Comparison of ENCODE assay signal across 11 mouse cellular contexts in genomic region chr13:113596821-113597541, GRCm38 (mm10). TPM values are rescaled to one million over a fixed set of nuclear protein-coding genes. Genes with fewer than 3 reads are reported as not detected.
DNase-seq lines count a peak whose midpoint lies in the region; ATAC-seq and TF ChIP-seq lines count a peak whose summit lies in the region.
"Had no signal": no experiment of that assay in that cellular context is flagged by ENCODE, and none has a peak within 500 bp of the region (broad histone marks: within the 10 kb centered on the region; RNA-seq: fewer than 3 reads in every experiment).

No protein-coding gene starts in this region.

- H3K4me1 ChIP-seq in liver, embryonic 16.5 days (ENCODE audit: control insufficient read depth, low read depth, low read length) = peaks cover 16% of the 10 kb centered on the region
- peaks cover 40% of the 10 kb centered on the region for H3K4me1 ChIP-seq in limb, embryonic 14.5 days (ENCODE audit: control insufficient read depth, insufficient read depth, low read length)

- no peaks in the 10 kb centered on the region for H3K27me3 ChIP-seq in liver, embryonic 16.5 days (ENCODE audit: control insufficient read depth, insufficient read depth, low read depth, low read length)
- no peaks in the 10 kb centered on the region for H3K27me3 ChIP-seq in limb, embryonic 14.5 days (ENCODE audit: control insufficient read depth, insufficient read depth, low read length)
- H3K27me3 ChIP-seq: Patski had no signal

- no peak overlapping the region for H3K4me2 ChIP-seq in liver, embryonic 16.5 days (ENCODE audit: low read depth, low read length)
- no peak overlapping the region for H3K4me2 ChIP-seq in limb, embryonic 14.5 days (replicated peaks; ENCODE audit: low read depth, low read length, severe bottlenecking)

- TF ChIP-seq POLR2A in limb, embryonic 14.5 days (IDR thresholded peaks at IDR 0.05; ENCODE audit: borderline replicate concordance, extremely low read depth, insufficient read depth, insufficient read length) = no peak

- TF ChIP-seq CTCF in gastrocnemius, adult 2 months (IDR thresholded peaks at IDR 0.05) = no peak

- H3K9me3 ChIP-seq in liver, embryonic 16.5 days (replicated peaks; ENCODE audit: control insufficient read depth, low read length) = no peaks in the 10 kb centered on the region
- no peaks in the 10 kb centered on the region for H3K9me3 ChIP-seq in limb, embryonic 14.5 days (ENCODE audit: control insufficient read depth, low read length)

- no peak overlapping the region for H3K4me3 ChIP-seq in gastrocnemius, adult 2 months
- H3K4me3 ChIP-seq in liver, embryonic 16.5 days (ENCODE audit: low read depth, low read length) = no peak overlapping the region
- H3K4me3 ChIP-seq in limb, embryonic 14.5 days (replicated peaks; ENCODE audit: low read length) = no peak overlapping the region

- H3K27ac ChIP-seq in gastrocnemius, adult 2 months = peak overlapping the region; percentile 57
- no peak overlapping the region for H3K27ac ChIP-seq in liver, embryonic 16.5 days (ENCODE audit: low read length)
- H3K27ac ChIP-seq in limb, embryonic 14.5 days (replicated peaks; ENCODE audit: low read depth, low read length) = peak overlapping the region; percentile 67

- no peak overlapping the region for H3K9ac ChIP-seq in liver, embryonic 16.5 days (ENCODE audit: low read depth, low read length)
- H3K9ac ChIP-seq in limb, embryonic 14.5 days (ENCODE audit: low read depth, low read length, severe bottlenecking) = no peak overlapping the region

- ATAC-seq in liver, embryonic 16.5 days (ENCODE audit: low read depth) = peak; percentile 11; the same call in 1 of the 2 replicates
- no peak for ATAC-seq in limb, embryonic 14.5 days (ENCODE audit: low FRiP score, low read depth)
- ATAC-seq: Patski had no signal

- H3K36me3 ChIP-seq in liver, embryonic 16.5 days (ENCODE audit: control insufficient read depth, insufficient read depth) = 0 out of 2 replicates have a peak, but pooled peaks cover 2% of the 10 kb centered on the region
- H3K36me3 ChIP-seq in limb, embryonic 14.5 days (ENCODE audit: control insufficient read depth, insufficient read depth, low read length) = peaks cover 22% of the 10 kb centered on the region

- no peak for DNase-seq in gastrocnemius, adult 2 months
- no peak for DNase-seq in gastrocnemius, postnatal 36 days
- no peak for DNase-seq in liver
- DNase-seq in cerebellum, adult 18-20 months = peak; percentile 80 to 81
- no peak for DNase-seq in limb, embryonic 14.5 days (ENCODE audit: low spot score)
- no peak for DNase-seq in ovary, postnatal 10 days (ENCODE audit: low spot score)
- no peak for DNase-seq in heart, postnatal 25 days (ENCODE audit: low spot score)
- DNase-seq: heart, postnatal 14 days; layer of hippocampus, postnatal 36 days had no signal

- intact Hi-C loops in gastrocnemius, adult 2 months (cut with DNase I) = loop anchor here (2.0 kb wide), 1 partner anchor 16 kb away; no protein-coding TSS in a partner anchor
- intact Hi-C loops in gastrocnemius, postnatal 36 days (cut with DNase I) = no loop called here
- intact Hi-C loops in heart, postnatal 25 days (cut with DNase I) = no loop called here

- WGBS in liver, embryonic 16.5 days (ENCODE audit: insufficient replicate concordance) = 75% methylated on average over 13 of the region's 13 CpGs
- 37% methylated on average over 13 of the region's 13 CpGs for WGBS in limb, embryonic 14.5 days

RNA-seq across cellular contexts. Expression of gene Snx18, which starts 21.4 kb away (rescaled TPM):
- total RNA-seq in gastrocnemius, adult 2 months (2021) = 10 to 100 TPM in 1 of 2 experiments, 1 to 10 TPM in 1; 9.2 to 13.6 TPM
- 1 to 10 TPM; 9.3 TPM for total RNA-seq in gastrocnemius, postnatal 36 days (2021)
- 4.0 and 4.7 TPM in 2 replicates for polyA plus RNA-seq in liver, embryonic 16.5 days (2015; fragmentation: Nextera tagmentation; extraction: Ambion mirVana)
- polyA plus RNA-seq in limb, embryonic 14.5 days (2012; rRNA removed) = 23.8 and 26.6 TPM in 2 replicates
- polyA plus RNA-seq in limb, embryonic 14.5 days (2014; fragmentation: Nextera tagmentation; extraction: Ambion mirVana) = 37.4 and 41.9 TPM in 2 replicates
- 10 to 100 TPM; 22.6 to 23.6 TPM for total RNA-seq in heart, postnatal 25 days (2021)

Comparison
In these comparisons a context has a peak if more than half of its experiments do, and no peak if none do; other contexts are left out.
1. DNase-seq: peak in cerebellum, adult 18-20 months (2 of 2); none in gastrocnemius, adult 2 months (single experiment), gastrocnemius, postnatal 36 days (0 of 2), liver (single experiment), limb, embryonic 14.5 days (single experiment), ovary, postnatal 10 days (single experiment) and heart, postnatal 25 days (single experiment).